Mouse (Mus musculus): ENCODE measurements around the gene Crtam. TPM values are rescaled to one million over a fixed set of nuclear protein-coding genes. Genes with fewer than 3 reads are reported as not detected.
A peak's percentile ranks its signal among the peaks of the same experiment; 100 is the strongest.

Crtam gene
- total RNA-seq, 2 experiments from 2014 or later, result 0.14 TPM; not detected in 1

DNA sequence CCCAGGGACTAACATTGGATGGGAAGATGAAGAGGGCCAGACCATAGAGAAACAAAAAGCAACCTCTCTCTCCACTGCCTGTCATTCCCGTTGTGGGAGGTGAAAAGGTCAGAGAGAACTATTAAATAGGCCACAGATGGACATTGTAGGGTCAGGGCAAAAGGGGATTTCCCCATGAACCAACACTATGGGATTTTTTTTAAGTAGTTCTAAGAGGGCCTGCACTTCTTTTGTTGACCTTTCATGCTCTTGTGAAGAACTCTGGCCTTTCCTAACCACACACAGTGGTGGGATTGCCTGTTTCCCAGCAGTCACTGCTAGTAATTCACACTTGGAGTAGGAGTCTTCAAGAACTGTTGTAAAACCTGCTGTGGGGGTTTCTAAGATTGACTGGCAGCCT is 3.4 kb upstream of the Crtam start:
- no peak for DNase-seq

DNA sequence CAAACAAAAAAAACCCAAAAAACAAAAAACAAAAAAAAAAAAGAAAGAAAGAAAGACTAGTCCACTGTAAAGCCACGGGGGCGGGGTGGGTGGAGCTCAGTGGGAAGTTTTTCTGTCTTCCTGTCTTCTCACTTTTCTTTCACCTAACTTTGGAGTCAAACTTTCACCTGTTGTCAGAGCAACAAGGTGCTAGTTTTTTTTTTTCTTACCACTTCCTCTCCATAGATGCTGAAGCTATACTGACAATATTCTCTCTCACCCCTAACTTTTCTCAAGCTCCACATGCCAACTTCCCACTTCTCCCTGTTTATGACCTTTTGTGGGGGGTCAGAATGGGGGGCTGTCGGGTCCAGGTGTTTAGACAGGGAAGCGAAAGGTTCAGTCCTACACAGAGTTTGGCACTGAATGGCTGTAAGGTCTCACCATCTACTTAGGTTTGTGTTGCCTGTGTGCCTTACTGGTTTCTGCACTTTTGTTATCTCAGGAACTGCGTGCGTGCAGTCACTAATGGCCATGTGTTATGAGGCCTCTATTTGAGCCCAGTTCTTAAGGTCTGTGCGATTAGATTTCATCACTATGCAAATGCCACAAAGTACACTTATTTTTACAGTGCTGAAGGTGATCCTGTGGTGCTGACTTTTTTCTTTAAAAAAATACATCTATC is 7.2 kb downstream of the Crtam start:
- DNase-seq, result no peak

DNA sequence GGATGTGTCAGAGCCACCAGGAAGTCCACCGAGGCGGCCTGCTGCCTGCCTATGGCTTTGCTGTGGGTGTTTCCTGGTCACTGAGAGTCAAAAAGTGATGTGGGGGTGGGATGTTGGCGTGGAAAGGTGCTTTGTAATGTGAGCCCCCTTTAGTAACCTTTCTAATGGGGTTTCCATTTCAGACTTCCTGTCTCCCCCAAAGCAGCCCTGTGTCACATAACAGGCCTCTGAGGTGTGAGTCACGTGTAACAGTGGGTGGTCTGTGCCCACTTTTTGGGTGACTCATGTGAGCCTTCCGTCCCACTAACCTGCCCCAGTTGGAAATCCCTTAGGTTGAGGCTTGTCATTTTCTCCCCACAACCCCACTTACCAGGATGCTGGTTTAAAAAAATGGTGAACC is 10.4 kb downstream of the Crtam start:
- no peak for DNase-seq

- no peak for DNase-seq
Measured at GRCm38 (mm10) chr9:40991511-40991910, 12.9 kb downstream of the Crtam start.

DNA sequence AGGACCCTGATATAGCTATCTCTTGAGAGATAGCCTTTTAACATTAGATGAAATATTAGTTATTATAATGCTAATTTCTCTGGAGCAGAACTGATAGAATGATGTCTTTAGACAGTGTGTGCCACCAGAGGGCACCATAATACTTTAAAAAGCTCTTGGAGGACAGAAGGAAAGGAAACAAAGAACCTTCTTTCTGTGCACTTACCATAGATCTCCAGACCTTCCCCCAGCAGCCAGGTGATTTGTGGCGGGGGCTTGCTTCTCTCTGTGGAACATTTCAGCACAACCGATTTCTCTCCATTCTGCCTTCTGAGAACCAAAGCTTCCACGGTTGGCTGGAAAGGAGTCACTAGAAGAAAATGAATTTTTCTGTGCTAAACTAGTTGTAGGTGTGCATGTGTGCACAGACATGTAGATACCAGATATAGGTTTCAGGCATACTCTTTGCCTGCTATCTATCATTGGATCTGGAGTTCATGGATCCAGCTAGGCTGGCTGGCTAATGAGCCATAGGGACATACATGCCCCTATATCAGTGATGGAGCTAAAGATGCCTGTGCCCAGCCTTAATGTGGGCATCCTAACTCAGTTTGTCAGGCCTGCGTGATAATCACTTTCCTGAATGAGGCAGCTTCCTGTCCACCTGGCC is 14.4 kb downstream of the Crtam start:
- DNase-seq, result peak; percentile 49

DNA sequence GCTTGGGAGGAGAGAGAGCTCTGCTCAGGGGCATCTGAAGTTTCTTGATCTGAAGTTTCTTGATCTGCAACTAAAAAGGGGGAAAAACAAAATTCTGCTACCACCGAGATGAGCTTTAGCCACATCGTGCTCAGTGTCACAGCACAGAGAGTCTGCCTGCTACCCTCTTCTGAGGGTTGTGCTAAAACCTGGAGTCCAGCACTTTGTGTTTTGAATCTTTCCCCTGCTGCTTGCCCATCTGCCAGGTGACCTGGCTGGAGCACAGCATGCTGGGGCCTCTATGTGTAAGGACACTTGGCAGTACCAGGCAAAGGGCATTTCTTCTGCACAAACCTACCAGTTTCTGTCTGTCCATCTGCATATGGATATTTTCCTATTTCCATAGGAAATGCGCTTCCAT is 20.1 kb downstream of the Crtam start:
- DNase-seq, result no peak

DNA sequence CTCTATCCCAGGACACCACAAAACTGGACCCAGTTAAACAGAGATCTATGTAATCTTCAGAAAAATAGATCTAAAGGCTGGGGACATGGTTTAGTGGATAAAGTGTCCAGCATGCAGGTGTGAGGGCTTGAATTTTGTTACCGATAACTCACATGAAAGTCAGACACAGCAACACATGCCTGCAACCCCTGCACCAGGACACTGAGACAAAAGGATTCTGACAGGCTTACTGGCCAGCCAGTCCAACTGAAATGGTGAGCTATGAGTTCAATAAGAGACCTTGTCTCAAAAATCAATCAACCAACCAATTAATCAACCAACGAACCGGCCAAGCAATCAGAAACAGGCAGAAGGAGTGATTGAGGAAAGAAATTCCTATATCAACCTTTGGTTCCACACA is 20.7 kb downstream of the Crtam start:
- DNase-seq, result no peak

GRCm38 (mm10) chr9:40982480-40982879 is 21.9 kb downstream of the Crtam start:
- DNase-seq, result peak; percentile 32

- DNase-seq, result no peak
Measured at GRCm38 (mm10) chr9:40974042-40974801, 30.2 kb downstream of the Crtam start.

GRCm38 (mm10) chr9:40964418-40964714 is 40.1 kb downstream of the Crtam start:
- DNase-seq, result no peak

DNA sequence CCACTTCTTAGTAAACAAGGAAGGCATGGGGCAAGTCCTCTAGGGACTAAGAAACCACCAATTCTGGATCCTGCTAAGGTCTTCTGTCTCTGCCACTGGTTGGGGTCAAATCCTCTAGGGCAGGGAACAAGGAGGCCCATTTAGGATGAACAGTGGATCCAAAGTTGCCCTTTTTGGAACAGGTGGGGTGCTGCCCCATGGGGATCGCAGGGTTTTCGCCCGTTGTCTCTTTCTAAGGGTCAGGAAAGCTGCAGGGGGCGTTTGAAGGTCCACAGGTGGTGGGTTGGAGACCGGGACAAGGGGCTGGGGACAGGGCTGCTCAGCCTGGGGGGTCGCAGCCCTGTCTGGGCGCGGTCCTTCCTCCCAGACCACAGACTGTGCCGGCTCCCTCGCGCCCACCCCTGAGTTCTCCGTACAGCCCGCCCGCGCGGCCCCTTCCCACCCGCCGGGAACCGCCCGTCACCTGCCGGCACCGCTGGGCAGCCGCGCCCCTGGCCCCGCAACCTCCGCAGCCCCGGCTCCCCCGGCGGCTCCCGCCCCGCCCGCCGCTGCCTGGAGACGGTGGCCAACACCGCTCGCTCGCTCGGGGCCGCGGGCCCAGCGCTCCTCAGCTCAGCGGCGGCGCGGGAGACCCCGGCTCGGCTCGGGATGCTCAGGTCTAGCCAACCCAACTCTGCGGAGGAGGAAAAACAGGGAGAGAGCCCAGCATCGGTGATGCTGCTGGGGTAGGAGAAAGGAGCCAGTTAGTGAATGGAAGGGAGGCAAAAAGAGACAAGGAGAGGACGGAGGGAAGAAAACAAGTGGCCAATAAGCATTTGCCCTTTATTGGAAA is 40.6 kb downstream of the Crtam start, which contains the start of gene Jhy:
TSS of gene Jhy (minus strand) at position 533 of the 832 bp plus-strand sequence.
- DNase-seq, result no peak

DNA sequence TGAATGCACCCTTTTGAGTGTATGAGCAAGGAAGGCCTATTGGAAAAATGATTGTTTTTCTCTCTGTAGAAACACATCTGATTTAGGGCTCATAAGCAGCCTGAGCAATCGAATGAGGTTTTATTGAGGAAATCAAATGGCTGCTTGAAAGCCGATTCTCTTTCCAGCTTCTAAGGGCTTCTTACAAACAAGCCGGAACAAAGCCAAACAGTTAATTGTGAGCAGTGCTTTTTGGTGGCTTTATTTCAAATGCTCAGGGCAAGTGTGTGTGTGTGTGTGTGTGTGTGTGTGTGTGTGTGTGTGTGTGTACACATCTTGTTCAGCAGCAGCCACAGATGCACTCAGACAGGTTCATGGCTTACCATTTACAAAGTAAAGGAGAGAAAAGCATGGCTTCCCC is 43.0 kb downstream of the Crtam start:
- no peak for DNase-seq

GRCm38 (mm10) chr9:40949039-40949615 is 55.3 kb downstream of the Crtam start:
- DNase-seq, result no peak

DNA sequence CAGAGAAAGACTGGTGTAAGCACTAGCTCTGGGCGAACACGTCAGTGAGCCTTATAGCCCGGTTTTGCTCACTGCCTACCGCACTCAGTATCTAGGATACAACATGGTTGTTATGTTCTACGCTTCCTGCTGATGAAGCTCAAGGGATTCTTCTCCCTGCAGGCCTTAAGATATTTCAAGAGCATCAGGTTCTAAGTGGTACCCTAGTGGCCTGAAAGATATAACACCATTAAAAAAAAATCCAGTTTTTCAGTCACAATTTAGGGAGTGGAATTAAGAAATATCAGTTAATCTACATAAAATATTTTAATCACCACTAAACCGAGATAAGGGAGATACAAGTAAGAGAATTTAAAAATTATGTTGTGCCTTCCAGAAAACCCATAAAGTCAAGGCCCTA is 56.0 kb downstream of the Crtam start:
- no peak for DNase-seq

GRCm38 (mm10) chr9:40947131-40947530 is 57.3 kb downstream of the Crtam start:
- no peak for DNase-seq

- no peak for DNase-seq
Measured at GRCm38 (mm10) chr9:40937425-40937824, 67.0 kb downstream of the Crtam start.

GRCm38 (mm10) chr9:40933323-40933722 is 71.1 kb downstream of the Crtam start:
- DNase-seq, result no peak

- no peak for DNase-seq
Measured at GRCm38 (mm10) chr9:40927351-40927980, 77.0 kb downstream of the Crtam start.
